Mouse (Mus musculus): ENCODE data around the gene Olfr1383. TPM values are rescaled to one million over a fixed set of nuclear protein-coding genes. Genes with fewer than 3 reads are reported as not detected.

The Olfr1383 gene
- not detected for polyA plus RNA-seq (2017; shearing (Covaris generic))

GRCm38 (mm10) chr11:49519348-49519747 is at the start of gene Olfr1383:
Gene Olfr1383, plus strand, starts transcription at chr11:49519648.

DNA sequence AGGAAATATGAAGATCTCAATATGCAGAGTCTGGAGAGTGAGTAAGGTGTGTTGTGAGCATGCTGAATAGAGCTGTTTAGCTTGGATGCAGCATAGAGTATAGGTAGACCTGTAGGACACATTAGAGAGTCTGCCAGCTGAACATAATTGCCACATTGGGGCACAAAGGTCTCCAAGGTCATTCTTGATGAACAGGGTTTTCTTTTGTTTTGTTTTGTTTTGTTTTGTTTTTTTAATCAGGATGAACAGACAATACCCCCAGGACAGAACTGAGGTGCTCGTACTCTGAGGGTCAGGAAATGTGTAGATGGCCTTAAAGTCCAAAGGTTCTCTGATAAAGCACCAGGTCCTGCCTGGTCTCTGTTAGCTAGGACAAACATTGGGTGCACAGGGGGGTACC is 30.7 kb upstream of the Olfr1383 start, which contains the start of gene Olfr1385:
Olfr1385 (plus strand) TSS at position 301 of the 400 bp plus-strand sequence.

GRCm38 (mm10) chr11:49527947-49528346 is 8.5 kb downstream of the Olfr1383 start, which contains the start of gene Olfr1382:
Gene Olfr1382, plus strand, starts transcription at chr11:49528247.

DNA sequence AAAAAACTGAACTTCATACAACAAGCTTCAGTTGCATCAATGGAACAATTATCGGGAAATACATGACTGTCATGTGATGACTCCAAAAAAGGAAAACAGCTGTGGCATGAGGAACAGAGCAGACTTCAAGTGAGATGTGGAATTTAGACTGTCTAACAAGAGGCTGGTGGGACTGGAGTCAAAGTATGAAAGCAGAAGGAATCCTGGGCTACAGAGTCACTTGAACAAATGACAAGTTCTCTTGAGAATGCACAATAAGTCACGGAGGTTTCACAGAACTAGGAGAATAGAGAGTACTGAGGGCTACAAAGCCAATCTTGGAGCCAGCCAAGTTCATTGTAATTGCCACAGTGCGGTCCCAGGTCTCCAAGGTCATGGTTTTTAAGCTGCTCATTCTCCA is 23.7 kb downstream of the Olfr1383 start, which contains the start of gene Olfr1381:
Olfr1381 (plus strand) TSS at position 301 of the 400 bp plus-strand sequence.

DNA sequence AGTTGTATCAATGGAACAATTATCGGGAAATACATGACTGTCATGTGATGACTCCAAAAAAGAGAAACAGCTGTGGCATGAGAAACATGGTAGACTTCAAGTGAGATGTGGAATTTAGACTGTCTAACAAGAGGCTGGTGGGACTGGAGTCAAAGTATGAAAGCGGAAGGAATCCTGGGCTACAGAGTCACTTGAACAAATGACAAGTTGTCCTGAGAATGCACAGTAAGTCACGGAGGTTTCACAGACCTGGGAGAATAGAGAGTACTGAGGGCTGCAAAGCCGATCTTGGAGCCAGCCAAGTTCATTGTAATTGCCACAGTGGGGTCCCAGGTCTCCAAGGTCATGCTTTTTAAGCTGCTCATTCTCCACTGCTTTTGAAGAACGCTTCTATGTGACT is 37.1 kb downstream of the Olfr1383 start, which contains the start of gene Olfr1380:
Olfr1380 (plus strand) TSS at position 301 of the 400 bp plus-strand sequence.

Other genes with a start within 250 kb of the Olfr1383 start
- not detected for gene Olfr1393, start 241.3 kb upstream of the Olfr1383 start, polyA plus RNA-seq (2017; shearing (Covaris generic))
- not detected for gene Olfr1392, start 234.4 kb upstream of the Olfr1383 start, polyA plus RNA-seq (2017; shearing (Covaris generic))
- not detected for gene Olfr10, start 214.9 kb upstream of the Olfr1383 start, polyA plus RNA-seq (2017; shearing (Covaris generic))
- not detected for gene Olfr1391, start 196.9 kb upstream of the Olfr1383 start, polyA plus RNA-seq (2017; shearing (Covaris generic))
- gene Olfr1390, start 184.5 kb upstream of the Olfr1383 start, polyA plus RNA-seq (2017; shearing (Covaris generic)): not detected
- not detected for gene Olfr1389, start 96.6 kb upstream of the Olfr1383 start, polyA plus RNA-seq (2017; shearing (Covaris generic))
- gene Olfr1388, start 83.0 kb upstream of the Olfr1383 start, polyA plus RNA-seq (2017; shearing (Covaris generic)): not detected
- not detected for gene Olfr1387, start 64.3 kb upstream of the Olfr1383 start, polyA plus RNA-seq (2017; shearing (Covaris generic))
- gene Olfr1386, start 54.6 kb upstream of the Olfr1383 start, polyA plus RNA-seq (2017; shearing (Covaris generic)): not detected
- gene Olfr1385, start 30.6 kb upstream of the Olfr1383 start, polyA plus RNA-seq (2017; shearing (Covaris generic)): not detected
- not detected for gene Olfr1384, start 12.9 kb upstream of the Olfr1383 start, polyA plus RNA-seq (2017; shearing (Covaris generic))
- gene Olfr1382, start 8.6 kb downstream of the Olfr1383 start, polyA plus RNA-seq (2017; shearing (Covaris generic)): not detected
- gene Olfr1381, start 23.8 kb downstream of the Olfr1383 start, polyA plus RNA-seq (2017; shearing (Covaris generic)): not detected
- not detected for gene Olfr1380, start 37.2 kb downstream of the Olfr1383 start, polyA plus RNA-seq (2017; shearing (Covaris generic))
- gene Flt4, start 89.6 kb downstream of the Olfr1383 start, polyA plus RNA-seq (2017; shearing (Covaris generic)): not detected
- not detected for gene Scgb3a1, start 144.0 kb downstream of the Olfr1383 start, polyA plus RNA-seq (2017; shearing (Covaris generic))
- gene Cnot6, start 193.1 kb downstream of the Olfr1383 start, polyA plus RNA-seq (2017; shearing (Covaris generic)): 12.1 TPM